Mouse (Mus musculus): ENCODE data around the gene Tpra1. TPM values are rescaled to one million over a fixed set of nuclear protein-coding genes. Genes with fewer than 3 reads are reported as not detected.

Tpra1 gene
- total RNA-seq, 2 experiments from 2014 or later, result 27.6 to 39.7 TPM

GRCm38 (mm10) chr6:88918802-88919201, 16.8 kb downstream of the Tpra1 start:
- no peak for ATAC-seq (replicated peaks; ENCODE audit: low FRiP score, low TSS enrichment, poor library complexity, severe bottlenecking)

DNA sequence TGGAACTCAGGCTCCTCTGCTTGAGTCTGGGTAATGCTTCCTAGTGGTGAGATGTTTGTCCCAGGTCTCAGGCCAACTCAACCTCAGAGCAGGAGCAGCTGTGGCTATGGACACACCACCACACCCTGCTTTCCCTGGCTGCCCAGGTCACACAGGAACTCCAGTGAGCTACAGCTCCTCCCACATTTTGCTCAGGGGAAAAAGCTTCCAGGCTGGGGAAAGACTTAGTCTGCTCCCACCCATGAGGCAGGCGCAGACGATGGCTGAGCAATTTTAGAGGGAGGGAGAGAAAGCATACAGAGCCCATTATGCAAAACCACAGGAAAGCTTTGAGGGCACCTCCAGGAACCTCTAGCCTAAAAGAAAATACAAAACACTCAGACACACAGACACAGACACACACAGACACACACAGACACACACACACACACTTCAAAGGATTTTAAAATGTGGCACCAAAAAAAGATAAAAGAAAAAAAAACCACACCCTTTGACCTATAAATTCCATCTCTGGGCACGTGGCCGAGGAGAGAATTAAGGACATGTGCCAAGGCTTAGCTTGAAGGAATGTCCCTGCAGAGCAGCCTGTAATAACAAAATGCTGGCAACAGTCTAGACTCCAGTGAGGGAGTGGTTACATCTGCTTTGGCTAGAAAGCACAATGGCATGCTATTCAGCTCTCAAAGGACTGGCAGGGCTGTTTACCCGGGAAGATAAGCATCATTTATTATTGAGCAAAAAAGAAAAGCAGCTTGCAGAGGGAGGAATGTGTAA, 22.6 kb downstream of the Tpra1 start:
- ATAC-seq (replicated peaks; ENCODE audit: low FRiP score, low TSS enrichment, poor library complexity, severe bottlenecking), result no peak

- no peak for ATAC-seq (replicated peaks; ENCODE audit: low FRiP score, low TSS enrichment, poor library complexity, severe bottlenecking)
These were observed 23.7 kb downstream of the Tpra1 start for GRCm38 (mm10) chr6:88925640-88926205.

GRCm38 (mm10) chr6:88926870-88927269, 24.8 kb downstream of the Tpra1 start:
- ATAC-seq (replicated peaks; ENCODE audit: low FRiP score, low TSS enrichment, poor library complexity, severe bottlenecking), result no peak

DNA sequence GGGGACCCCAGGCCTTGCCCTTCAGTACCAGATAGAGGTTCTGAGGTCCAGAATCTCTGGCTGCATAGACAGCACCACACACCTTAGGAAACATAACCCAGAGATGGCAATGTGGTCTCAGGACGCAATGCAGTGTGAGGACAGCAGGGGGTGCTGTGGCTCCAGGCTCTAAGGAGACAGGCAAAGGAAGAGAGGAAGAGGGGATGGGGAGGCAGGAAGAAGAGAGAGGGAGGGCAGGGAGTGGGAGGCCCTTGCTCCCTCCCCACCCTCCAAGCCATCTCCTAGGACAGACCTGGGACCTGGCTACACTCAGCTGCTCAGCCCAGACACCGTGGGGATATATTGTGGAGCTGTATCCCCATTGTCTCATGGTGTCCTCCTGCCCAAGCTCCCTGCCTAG, 25.5 kb downstream of the Tpra1 start:
- peak; percentile 60 for ATAC-seq (replicated peaks; ENCODE audit: low FRiP score, low TSS enrichment, poor library complexity, severe bottlenecking)

DNA sequence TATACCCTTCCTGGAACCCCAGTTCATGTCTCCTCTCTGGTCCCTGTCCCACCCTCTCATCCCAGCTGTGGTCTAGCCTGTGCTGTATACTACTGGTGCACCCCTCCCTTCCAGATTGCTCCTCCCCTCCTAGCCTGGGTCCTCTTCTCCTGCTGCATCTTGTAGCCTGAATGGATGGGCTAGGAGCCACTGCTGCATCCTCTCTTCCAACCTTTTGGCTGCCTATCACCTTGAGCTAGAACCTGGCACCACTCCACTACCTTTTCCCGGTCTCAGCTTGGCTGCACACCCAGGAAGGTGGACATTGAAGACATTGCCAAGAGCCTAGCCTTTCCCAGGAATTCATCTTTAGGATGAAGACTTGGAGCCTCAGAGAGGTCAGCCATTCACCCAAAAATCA, 26.0 kb downstream of the Tpra1 start:
- ATAC-seq (replicated peaks; ENCODE audit: low FRiP score, low TSS enrichment, poor library complexity, severe bottlenecking), result no peak

GRCm38 (mm10) chr6:88928576-88928975, 26.5 kb downstream of the Tpra1 start:
- no peak for ATAC-seq (replicated peaks; ENCODE audit: low FRiP score, low TSS enrichment, poor library complexity, severe bottlenecking)

- ATAC-seq (replicated peaks; ENCODE audit: low FRiP score, low TSS enrichment, poor library complexity, severe bottlenecking), result no peak
These were observed 27.4 kb downstream of the Tpra1 start for GRCm38 (mm10) chr6:88929451-88929850.

DNA sequence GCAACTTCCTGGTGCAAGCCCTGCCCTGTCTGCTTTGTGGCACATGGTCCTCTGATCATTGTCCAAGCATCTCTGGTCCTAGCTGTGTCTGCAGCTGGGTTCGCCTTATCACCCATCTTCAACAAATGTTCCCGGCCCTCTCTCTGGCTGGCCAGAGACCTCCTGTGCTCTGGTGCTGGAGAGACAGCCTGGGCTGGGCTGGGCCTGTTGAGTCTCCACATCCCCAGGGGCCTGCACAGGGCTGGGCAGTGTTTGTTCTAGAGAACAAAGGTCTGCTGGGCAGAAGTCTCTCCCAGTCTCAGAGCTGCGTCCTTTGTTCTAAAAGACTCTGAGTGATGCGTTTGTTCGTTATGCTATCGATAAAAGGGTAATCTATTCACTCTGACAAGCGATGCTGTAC, 28.0 kb downstream of the Tpra1 start:
- no peak for ATAC-seq (replicated peaks; ENCODE audit: low FRiP score, low TSS enrichment, poor library complexity, severe bottlenecking)

DNA sequence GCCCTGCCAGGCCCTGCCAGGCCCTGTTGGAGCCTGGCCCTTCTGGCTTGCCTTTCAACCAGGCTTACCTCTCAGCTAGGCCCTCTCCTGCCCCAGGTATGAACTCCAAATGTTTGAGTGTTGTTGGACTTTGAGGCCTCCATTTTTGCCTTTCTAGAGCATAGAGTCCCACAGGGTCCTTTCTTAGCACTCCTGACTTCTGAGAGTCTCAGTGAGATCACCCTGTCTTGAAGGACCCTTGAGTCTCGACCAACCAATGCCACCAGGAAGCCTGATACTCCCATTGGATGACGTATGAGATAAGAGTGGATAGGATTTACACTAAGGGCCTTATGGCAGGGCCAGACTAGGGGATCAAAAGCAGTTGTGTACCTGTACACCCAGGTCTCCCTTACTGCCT, 29.4 kb downstream of the Tpra1 start:
- no peak for ATAC-seq (replicated peaks; ENCODE audit: low FRiP score, low TSS enrichment, poor library complexity, severe bottlenecking)

GRCm38 (mm10) chr6:88934132-88934531, 32.1 kb downstream of the Tpra1 start:
- ATAC-seq (replicated peaks; ENCODE audit: low FRiP score, low TSS enrichment, poor library complexity, severe bottlenecking), result no peak

DNA sequence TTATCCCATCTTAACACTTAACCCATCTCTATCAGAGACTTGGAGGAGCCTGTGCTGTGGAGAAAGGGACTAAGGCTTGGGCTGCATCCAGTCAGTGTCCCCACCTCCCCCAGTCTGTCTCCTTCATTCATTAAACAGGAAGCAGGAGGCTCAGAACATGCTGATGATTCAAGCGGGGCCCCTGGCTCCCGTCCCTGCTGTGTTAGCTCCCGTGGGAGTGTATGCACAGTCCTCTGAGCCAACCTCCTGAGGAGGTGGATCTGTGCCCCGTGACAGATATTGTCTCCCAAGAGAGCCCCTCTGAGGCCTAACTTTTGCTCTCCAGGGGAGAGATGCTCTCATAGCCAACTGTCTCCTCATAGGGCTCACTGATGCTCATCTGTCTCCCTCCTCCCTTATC, 32.8 kb downstream of the Tpra1 start:
- ATAC-seq (replicated peaks; ENCODE audit: low FRiP score, low TSS enrichment, poor library complexity, severe bottlenecking), result no peak

DNA sequence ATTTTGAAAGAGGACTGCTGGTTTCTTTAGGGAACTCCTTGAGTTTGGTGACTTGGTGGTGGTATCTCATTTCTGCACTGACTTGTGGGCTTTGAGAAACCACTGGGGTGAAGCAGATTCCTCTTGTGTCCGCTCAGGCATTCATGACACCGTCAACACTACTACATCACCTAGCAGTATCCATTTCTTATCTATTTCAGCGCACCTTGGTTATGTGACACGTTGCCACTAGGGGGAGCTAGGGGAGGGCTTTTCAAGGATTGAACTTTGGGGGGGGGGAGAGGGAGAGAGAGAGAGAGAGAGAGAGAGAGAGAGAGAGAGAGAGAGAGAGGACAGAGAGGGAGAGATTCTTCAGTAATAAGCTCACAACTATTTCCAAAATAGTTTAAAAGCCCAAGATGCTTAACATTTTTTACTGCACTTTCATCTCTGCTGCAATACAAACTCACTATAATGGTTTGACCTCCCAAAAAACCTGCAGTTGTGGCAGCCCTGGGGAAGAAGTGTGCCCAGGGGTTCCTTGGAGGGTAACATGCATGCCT, 33.8 kb downstream of the Tpra1 start:
- peak; percentile 40; the same call in 1 of the 2 replicates for ATAC-seq (replicated peaks; ENCODE audit: low FRiP score, low TSS enrichment, poor library complexity, severe bottlenecking)

GRCm38 (mm10) chr6:88936342-88937213, 34.5 kb downstream of the Tpra1 start:
- no peak for ATAC-seq (replicated peaks; ENCODE audit: low FRiP score, low TSS enrichment, poor library complexity, severe bottlenecking)

DNA sequence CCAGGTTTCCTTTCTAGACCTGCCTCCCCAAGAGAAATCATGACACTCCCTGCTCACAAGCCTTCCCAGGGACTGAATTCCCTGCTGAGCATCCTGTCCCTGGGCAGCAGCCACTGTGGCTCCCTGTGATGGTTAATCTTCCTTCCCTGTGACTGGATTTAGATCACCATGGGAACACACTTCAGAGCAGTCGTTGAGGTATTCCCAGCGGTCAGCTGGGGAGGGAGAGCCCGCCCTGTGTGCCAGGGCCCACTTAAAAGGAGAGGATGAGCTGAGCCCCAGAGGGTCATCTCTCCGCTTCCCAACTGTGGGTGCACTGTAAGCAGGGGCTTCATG, 35.1 kb downstream of the Tpra1 start:
- no peak for ATAC-seq (replicated peaks; ENCODE audit: low FRiP score, low TSS enrichment, poor library complexity, severe bottlenecking)

DNA sequence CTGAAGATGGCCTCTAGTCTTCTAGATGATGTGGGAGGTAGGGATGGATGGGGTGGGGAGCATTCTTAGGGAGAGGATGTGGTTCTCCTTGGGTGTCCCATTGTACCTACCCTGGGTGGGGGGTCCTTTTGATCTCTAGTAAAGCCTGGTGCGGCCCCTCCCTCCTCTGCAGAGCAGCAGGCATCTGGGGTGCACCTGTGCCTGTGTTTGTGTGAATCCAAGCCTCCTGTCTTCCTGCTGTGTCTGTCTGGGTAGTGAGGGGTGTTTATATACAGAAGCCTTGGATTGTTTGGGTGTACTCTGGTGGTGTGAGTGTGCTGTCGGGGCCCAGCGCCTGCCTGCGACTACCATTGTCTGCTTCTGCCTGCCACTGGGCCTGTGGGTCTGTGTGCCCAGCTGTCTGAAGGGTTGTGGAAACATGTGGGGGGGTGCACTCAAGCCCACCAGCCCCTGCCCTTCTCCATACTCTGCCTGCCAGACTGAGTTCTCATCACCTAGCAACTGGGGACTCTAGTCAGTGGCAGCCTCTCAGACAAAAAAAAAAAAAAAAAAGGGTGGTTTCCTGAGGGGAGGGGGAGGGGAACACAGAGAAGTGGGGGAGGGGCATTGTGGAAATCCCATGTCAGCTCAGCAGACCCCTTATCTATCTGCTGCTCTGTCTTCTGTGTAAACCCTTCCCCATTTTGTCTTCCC, 36.1 kb downstream of the Tpra1 start:
- ATAC-seq (replicated peaks; ENCODE audit: low FRiP score, low TSS enrichment, poor library complexity, severe bottlenecking), result no peak

DNA sequence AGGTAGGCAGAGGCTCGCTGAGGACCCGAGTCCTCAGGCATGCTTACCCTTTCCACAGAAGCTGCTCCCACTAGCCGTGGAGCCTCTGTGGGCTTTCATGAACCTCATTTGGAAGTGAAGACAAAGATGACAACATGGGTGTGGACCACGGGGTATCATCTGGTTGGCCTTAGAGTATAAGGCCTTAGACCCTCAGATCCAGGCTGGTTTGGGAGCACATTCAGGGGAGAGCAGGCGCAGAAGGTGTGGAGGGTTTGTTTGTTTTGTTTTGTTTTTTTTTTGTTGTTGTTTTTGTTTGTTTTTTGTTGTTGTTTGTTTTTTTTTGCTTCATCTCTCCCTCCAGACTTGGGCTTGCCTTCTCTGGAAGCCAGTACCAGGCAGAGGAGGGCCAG, 36.6 kb downstream of the Tpra1 start:
- ATAC-seq (replicated peaks; ENCODE audit: low FRiP score, low TSS enrichment, poor library complexity, severe bottlenecking), result no peak

DNA sequence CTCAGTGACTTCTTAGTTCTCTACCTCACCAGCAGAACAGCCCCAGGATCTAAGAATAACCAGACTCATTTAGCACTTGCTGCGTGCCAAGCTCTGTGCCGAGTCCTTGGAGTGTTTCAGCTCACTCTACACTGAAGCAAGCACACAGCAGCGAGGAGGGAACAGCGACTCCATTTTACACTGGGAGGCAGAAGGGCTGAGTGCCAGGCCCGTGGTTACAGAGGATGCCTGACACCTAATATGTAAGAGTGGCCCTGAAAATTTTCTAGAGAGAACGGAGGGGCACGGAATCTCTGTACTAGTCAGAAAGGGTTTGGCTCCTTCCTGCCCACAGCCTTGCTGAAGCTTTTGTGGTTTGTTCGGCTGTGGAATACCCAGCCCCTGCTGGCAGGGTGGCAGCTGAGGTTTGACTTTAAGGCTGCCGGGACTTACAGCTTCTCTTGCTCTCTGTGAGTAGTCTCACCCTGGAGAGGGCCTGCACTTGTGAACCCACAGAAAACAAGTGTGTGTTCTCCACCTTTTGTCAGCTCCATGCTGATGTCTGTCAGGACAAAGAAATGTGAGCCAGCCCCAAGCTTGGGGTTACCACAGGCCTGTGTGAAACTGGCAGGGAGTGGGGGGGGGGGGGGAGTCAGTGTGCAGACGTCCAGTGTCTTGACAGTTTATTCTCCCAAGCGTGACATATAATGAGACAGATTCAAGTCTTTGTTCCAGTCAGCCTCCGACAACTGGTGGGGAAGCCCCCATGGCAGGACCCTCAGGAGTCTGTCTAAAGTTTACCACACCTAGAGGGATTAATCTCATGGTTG, 37.4 kb downstream of the Tpra1 start:
- no peak for ATAC-seq (replicated peaks; ENCODE audit: low FRiP score, low TSS enrichment, poor library complexity, severe bottlenecking)
